Mouse (Mus musculus) layer of hippocampus, adult 2 months (tissue): Measurements from ENCODE around the gene Pde4b. TPM values are rescaled to one million over a fixed set of nuclear protein-coding genes. Genes with fewer than 3 reads are reported as not detected.
"Not testable (repeated sequence)": the region's sequence is repeated elsewhere in the genome, so short reads cannot be mapped to it uniquely, and the experiment has no call there.

Source experiments
- DNase-seq, 2 experiments: peaks; one replicate each; pipeline ENCODE4 v3.0.0; 2022; ENCODE audit warnings: low spot score in 2 of 2
- H3K27ac ChIP-seq: fragments of 200-600 bp; 2 replicates; pipeline ENCODE4 v1.8.1; 2022
- H3K4me3 ChIP-seq: fragments of 200-600 bp; 2 replicates; pipeline ENCODE4 v1.8.1; 2022; ENCODE audit warnings: mild to moderate bottlenecking
- CTCF ChIP-seq: fragments of 200-600 bp; conservative IDR thresholded peaks from 2 replicates; pipeline ENCODE4 v1.8.1; 2022; ENCODE audit warnings: antibody characterized with exemption, mild to moderate bottlenecking, moderate library complexity
- total RNA-seq, 2 experiments: library from RNA; stranded (reverse); gene quantifications; 2 replicates each; pipeline ENCODE4 v1.2.3; 2021

Gene Pde4b
- total RNA-seq, 2 experiments from 2014 or later = 58.3 to 69.5 TPM

DNA sequence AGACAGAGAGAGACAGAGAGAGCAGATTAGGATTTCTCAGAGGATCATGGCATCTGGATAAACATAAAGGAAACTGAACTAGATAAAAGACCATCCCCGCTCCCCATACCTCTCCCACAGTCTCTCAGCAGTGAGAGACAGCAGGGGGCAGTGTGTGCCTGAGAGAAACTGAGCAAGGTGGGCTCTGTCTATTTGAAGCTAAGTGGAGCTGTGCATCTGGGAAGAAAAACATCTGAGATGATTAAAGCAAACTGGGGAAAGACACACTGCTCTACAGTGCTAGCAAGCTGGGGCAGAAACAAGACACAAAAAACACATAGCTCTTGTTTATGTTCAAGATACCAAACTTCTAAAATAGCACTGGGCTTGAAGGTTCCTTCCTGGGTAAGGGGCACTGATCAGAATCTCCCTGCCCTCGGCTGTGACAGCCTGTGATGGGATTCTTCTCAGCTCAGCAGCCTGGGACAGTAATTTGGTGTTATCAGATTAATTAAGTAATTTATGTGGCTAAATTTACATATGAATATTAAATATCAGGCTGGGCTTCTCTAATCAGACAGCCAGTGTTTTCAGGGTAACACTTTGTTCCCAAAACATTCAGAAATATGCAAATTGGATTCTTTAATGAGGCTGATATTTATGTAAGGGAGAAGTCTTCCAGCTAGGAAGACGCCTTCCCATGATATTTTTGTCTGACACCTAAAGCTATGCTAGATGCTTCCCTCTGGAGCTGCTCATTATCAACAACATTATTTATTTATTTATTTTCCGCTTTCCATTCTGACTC is 399.0 kb downstream of the Pde4b start:
- peak; percentile 73 for TF ChIP-seq CTCF
- no peak overlapping the region for H3K4me3 ChIP-seq
- DNase-seq = no peak
- H3K27ac ChIP-seq = peak overlapping the region; percentile 12; the same call in 1 of the 2 replicates

DNA sequence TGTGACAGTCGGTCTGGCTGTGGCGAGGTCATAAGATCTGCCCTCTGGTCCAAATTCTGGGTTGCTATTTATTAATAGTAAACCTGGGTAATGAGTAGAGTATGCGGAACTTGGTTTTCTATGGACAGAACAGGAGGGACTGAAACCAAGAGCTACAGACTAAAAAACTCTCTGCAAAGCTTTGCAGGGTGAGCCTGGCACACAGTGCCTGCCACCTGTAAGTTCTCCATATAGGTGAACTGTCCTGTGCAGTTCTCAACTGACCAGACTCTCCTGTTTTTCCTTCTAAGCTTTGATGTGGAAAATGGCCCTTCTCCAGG is 399.5 kb downstream of the Pde4b start:
- Histone ChIP-seq H3K4me3 (no peak overlapping the region), H3K27ac (peak overlapping the region; percentile 12; the same call in 1 of the 2 replicates)
- DNase-seq = no peak
- TF ChIP-seq CTCF = no peak

DNA sequence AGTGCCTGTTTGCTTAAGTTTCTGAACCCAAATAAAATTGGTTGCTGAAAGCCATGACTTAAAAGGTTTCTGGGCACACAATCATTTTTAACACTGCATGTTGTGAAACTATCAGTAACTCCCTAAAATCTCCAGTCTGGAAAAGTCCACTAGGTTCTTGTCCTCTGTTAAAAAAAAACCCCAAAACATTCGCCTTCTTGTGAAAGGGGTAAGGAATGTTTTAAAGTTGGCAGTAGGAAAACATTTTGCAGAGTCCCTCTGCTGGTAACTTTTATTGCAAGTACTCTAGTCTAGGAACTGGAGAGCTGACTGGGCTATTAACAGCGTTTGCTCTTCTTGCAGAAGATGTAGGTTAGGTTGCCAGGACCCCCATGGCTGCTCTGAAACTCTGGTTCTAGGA is 400.7 kb downstream of the Pde4b start:
- no peak for DNase-seq
- peak; percentile 67 for TF ChIP-seq CTCF
- Histone ChIP-seq H3K27ac (no peak overlapping the region), H3K4me3 (no peak overlapping the region)

DNA sequence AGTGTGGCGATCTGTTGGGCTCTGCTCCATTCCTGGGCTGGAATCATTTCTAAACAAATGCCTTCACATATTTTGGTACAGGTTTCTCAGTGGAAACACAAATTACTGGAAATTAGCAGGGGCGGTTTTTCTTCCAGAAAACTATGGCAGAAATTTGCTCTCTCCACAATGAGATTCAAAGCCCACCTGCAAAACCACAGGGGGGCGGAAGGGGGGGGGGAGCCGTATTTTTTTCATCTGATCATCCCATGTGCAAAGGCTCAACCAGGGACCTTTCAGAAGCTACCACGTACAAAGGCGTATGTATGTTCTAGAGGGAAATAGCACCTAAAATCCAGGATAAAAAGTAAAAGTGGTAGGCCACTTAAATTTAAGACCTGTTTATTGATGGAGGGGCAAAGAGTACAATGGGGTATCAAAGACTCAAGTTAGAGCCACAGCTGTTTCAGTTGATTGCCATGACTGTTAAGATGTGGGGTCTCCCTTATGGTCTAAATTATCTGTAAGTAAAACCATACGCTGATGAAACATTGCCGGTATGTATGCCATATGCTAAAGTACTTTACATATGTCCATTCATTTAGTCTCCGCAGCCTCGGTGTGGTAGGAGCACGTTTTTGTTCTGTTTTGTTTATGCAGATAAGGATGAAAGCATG is 404.3 kb downstream of the Pde4b start:
- Histone ChIP-seq H3K4me3 (no peak overlapping the region), H3K27ac (no peak overlapping the region)
- TF ChIP-seq CTCF = no peak
- no peak for DNase-seq

DNA sequence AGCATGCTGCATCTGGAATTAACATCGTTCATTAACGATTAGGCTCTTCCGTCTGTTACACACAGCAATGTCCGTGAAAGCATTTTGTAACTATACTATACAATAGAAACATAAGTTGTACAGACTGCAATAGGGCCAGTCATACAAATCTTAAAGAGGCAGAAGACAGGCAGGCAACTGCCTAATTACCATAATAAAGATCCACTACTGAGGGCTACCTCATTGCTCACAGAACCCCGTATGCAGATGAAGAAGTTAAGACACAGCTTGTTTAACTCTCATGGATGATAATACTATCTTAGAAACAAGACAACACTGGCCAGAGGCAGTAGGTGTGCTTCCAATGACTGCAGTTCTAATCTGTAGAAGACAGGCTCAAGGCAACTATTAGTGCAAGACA is 405.6 kb downstream of the Pde4b start:
- DNase-seq = no peak
- H3K27ac ChIP-seq = no peak overlapping the region
- H3K4me3 ChIP-seq = no peak overlapping the region
- TF ChIP-seq CTCF = no peak

DNA sequence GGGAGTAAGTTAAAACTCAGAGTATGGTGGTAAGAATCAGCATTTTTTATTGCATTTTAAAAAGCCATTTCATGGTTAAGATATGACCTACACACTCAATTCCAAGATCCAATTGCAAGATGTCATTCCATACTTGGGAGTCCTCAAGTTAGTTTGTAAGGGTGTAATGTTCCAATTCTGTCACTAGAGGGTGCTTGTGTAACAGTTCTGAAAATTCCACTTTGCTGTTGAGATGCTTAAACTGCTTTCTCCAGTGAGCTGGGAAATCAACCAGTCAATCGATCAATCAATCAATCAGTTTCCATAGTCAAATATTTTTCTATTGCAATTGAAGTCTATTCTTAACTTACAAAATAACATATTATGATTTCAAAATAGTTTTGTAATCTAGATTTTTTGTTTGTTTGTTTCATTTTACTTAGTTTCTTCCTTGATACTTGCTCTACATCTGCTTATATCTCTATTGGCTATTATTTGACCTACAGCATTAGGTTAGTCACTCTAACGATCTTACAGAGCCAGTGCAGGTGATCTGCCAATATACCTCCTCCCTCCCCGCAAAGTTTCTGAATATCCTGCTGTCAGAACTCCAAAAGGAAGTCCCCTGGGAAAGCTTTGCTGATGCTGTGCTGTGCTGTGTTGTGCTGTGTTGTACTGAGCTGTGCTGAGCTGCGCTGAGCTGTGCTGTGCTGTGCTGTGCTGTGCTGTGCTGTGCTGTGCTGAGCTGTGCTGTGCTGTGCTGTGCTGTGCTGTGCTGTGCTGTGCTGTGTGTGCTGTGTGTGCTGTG is 406.2 kb downstream of the Pde4b start:
- peak; percentile 45 to 58 for DNase-seq

DNA sequence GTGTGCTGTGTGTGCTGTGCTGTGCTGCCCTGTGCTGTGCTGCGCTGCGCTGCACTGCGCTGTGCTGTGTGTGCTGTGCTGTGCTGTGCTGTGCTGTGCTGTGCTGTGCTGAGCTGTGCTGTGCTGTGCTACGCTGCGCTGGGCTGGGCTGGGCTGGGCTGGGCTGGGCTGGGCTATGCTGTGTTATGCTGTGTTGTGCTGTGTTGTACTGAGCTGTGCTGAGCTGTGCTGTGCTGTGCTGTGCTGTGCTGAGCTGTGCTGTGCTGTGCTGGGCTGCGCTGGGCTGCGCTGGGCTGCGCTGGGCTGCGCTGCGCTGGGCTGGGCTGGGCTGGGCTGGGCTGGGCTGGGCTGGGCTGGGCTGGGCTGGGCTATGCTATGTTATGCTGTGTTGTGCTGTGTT is 406.9 kb downstream of the Pde4b start:
- H3K4me3 ChIP-seq, DNase-seq, H3K27ac ChIP-seq: not testable (repeated sequence)

More for the DNA sequence above, 406.2 kb downstream of the Pde4b start:
- Histone ChIP-seq H3K4me3 (no peak overlapping the region), H3K27ac (no peak overlapping the region)
- TF ChIP-seq CTCF = peak; percentile 94

DNA sequence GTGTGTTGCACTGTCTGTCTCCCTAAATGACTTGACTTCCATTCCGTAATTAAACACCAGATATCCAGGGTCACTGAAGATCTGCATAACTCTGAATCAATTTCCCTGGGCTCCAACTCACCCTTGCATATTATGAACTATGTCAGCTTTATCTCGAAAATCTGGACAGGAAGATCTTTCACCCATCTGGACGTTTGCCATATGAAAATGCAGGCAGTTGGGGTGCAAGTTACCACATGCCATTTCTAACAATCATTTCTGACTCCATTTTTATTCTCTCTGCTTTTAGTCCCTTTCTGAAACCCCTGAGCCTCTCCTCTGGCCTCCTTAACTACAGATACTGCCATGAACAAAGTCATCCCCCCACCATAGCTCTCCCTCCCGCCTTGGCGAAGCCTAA is 407.7 kb downstream of the Pde4b start:
- TF ChIP-seq CTCF = no peak
- Histone ChIP-seq H3K4me3 (no peak overlapping the region), H3K27ac (peak overlapping the region; percentile 8; the same call in 1 of the 2 replicates)
- no peak for DNase-seq

DNA sequence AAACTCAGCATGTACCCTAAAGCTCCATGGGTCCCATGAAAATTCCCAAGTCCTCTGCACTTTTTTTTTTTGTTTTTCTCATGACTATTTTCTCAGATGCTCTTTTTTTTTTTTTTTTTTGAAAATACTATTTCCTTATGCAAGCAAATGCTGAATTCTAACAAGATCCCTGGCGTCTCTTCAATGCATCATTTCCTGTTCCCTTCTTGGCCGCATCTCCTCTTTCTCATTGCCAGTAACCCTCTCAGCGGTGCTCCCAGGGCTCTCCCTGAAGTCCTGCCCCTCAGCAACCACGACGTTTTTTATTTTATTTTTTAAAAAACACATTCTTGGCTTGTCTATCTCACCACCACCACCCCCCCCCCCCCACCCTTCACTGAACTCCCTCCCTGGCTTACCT is 408.1 kb downstream of the Pde4b start:
- no peak for DNase-seq
- H3K4me3 ChIP-seq = no peak overlapping the region
- peak overlapping the region; percentile 8; the same call in 1 of the 2 replicates for H3K27ac ChIP-seq
- no peak for TF ChIP-seq CTCF

DNA sequence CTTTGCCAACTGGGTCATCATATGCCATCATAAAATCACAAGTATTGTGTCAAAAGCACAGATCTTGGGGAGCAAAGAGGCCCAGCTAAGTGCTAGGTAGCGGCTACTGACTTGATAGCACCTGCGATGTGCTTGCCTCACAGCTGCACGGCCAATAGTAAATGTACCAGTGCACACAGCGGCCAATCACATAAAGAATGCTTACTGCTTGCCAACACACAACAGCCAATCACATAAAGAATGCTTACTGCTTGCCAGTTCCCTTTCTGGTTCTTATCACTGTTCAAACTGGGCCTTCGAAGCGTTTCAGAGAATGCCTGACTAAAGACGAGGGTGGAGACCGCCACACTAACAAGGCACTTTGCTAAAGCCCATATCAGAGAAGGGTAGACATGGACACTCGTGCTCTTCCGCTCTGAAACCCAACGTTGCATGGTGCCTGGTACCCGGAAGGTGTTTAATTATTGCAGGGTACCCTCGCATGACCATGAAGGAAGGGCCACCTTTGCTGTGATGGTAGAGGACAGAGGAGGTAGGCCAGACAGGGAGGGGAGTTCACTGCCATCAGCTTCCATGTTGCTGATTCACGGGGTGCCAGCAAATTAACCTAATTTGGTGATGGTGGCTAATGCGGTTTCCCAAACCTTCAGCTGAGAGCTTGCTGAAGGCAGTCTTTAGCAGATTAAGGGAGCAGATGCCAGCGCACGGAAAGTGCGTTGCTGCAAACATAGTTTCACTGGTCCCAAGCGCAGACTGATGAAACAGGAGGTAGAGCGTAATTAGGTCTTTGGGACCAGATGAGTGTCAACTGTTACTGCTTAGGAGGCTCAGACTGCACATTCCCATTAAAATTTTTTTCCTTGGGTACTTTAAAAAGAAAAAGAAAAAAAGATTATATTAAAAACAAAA is 409.2 kb downstream of the Pde4b start:
- Histone ChIP-seq H3K27ac (peak overlapping the region; percentile 49), H3K4me3 (no peak overlapping the region)
- no peak for TF ChIP-seq CTCF
- DNase-seq = peak; percentile 33 to 39

DNA sequence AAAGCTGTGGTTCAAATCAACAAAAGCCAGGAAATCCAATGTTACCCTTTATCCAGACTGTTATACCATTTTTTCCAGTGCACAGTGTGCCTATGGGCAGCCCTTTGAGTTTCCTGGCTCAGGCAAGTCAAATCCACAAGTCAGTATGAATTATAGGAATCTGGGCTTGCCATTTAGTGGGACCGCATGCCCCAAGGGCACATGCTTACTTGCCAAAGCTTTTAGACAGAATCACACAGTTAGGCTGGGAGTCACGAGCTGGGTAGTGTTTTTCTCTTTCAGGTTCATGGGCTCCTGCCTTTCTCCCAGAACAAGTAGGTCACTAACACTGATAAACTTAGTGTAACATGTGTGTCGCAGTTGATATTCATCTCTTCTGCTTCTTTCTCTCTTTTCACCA is 409.9 kb downstream of the Pde4b start:
- no peak overlapping the region for H3K27ac ChIP-seq
- DNase-seq = no peak
- no peak for TF ChIP-seq CTCF
- H3K4me3 ChIP-seq = no peak overlapping the region

DNA sequence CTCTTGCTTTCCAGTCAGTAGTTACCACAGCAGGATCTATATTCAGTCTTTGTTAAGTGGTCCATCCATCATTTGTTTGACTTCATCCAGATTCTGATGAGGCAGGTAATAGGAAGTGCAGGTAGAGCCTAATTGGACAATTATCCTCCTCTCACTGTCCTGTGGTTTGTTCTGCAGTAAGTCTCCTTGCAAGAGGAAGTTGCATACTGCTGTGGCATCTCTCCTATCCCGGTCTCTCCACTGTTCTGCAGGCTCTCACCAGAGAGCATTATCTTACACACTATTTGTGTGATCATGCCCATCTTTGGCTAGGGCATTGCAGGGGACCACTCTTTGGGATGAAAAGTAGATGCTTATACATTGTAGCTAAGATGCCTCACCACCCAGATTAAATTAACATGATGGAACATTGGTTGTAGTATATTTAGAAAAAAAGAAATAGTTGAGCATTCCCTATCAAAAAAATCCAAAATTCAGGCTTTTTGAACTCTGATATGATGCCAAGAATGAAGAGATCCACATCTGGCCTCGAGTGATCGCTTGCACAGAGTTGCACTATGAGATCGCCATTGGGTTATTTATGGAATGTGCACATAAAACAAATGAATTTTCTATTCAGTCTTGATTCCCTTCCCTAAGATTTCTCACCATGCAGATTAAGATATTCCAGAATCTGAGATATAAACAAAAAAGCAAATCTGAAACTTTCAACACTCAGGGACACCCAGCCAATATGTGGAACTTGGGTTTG is 411.0 kb downstream of the Pde4b start:
- no peak overlapping the region for H3K27ac ChIP-seq
- no peak overlapping the region for H3K4me3 ChIP-seq
- DNase-seq = no peak
- no peak for TF ChIP-seq CTCF
